Mouse (Mus musculus) heart, embryonic 13.5 days (tissue): ENCODE results near the gene Lhfpl2. TPM values are rescaled to one million over a fixed set of nuclear protein-coding genes. Genes with fewer than 3 reads are reported as not detected.
A peak's percentile ranks its signal among the peaks of the same experiment; 100 is the strongest.
"Not testable (repeated sequence)": the region's sequence is repeated elsewhere in the genome, so short reads cannot be mapped to it uniquely, and the experiment has no call there.

Experiments used
- ATAC-seq: fragments of 200-750 bp; cut with Nextera tagmentation; 2 replicates; pipeline ENCODE4 v1.8.0; 2017; ENCODE audit warnings: moderate TSS enrichment; ENCODE audit not compliant: insufficient number of reproducible peaks, low FRiP score, low TSS enrichment; ENCODE audit errors: extremely low read depth
- H3K27ac ChIP-seq: fragments of 300-500 bp; sonication (generic); replicated peaks from 2 replicates; pipeline ENCODE4 v1.5.1; 2015; ENCODE audit warnings: moderate library complexity, mild to moderate bottlenecking, inconsistent platforms
- H3K27me3 ChIP-seq: fragments of 300-500 bp; sonication (generic); replicated peaks from 2 replicates; pipeline ENCODE4 v1.6.1; 2015; ENCODE audit warnings: mild to moderate bottlenecking, inconsistent platforms
- H3K36me3 ChIP-seq: fragments of 300-500 bp; sonication (generic); 2 replicates; pipeline ENCODE4 v1.6.1; 2015; ENCODE audit warnings: mild to moderate bottlenecking, inconsistent platforms
- H3K4me1 ChIP-seq: fragments of 300-500 bp; sonication (generic); 2 replicates; pipeline ENCODE4 v1.6.1; 2015; ENCODE audit warnings: inconsistent platforms
- H3K4me2 ChIP-seq: fragments of 300-500 bp; sonication (generic); 2 replicates; pipeline ENCODE4 v1.6.1; 2015; ENCODE audit warnings: inconsistent platforms, mild to moderate bottlenecking, moderate library complexity
- H3K4me3 ChIP-seq: fragments of 300-500 bp; sonication (generic); 2 replicates; pipeline ENCODE4 v1.5.1; 2015; ENCODE audit warnings: moderate library complexity, mild to moderate bottlenecking, inconsistent platforms
- H3K9ac ChIP-seq: fragments of 300-500 bp; sonication (generic); 2 replicates; pipeline ENCODE4 v1.6.1; 2015; ENCODE audit warnings: inconsistent platforms, mild to moderate bottlenecking, moderate library complexity
- H3K9me3 ChIP-seq: fragments of 300-500 bp; sonication (generic); 2 replicates; pipeline ENCODE4 v1.6.1; 2016; ENCODE audit warnings: inconsistent platforms
- WGBS: fragments of 180-500 bp; shearing (Covaris S2); methylation state at CpG from one replicate; pipeline ENCODE4 v1.1.7; 2015; ENCODE audit warnings: mixed read lengths; 5-methylcytosine and 5-hydroxymethylcytosine counted together
- polyA plus RNA-seq: library from polyadenylated mRNA; unstranded; fragments of >200 nt; fragmentation: Nextera tagmentation; extraction: Ambion mirVana; gene quantifications from 2 replicates; pipeline ENCODE4 v1.2.1, GENCODE M21; 2015

The Lhfpl2 gene
- polyA plus RNA-seq, result 22.3 and 24.5 TPM in 2 replicates

GRCm38 (mm10) chr13:94057563-94058560 is at the start of gene Lhfpl2:
Gene Lhfpl2 (plus strand): TSS chr13:94057796.
- ATAC-seq, result peak; percentile 70
- H3K27me3 ChIP-seq, result no peaks in the 10 kb centered on the region
- H3K9ac ChIP-seq, result peak within 1 kb of the TSS; percentile 92
- peak within 1 kb of the TSS; percentile 72 for H3K4me2 ChIP-seq
- H3K9me3 ChIP-seq, result peaks cover 6% of the 10 kb centered on the region; the same call in 1 of the 2 replicates
- under 1% methylated on average over 85 of the region's 85 CpGs for WGBS
- H3K36me3 ChIP-seq, result 0 out of 2 replicates have a peak, but pooled peaks cover 4% of the 10 kb centered on the region
- H3K4me3 ChIP-seq, result peak within 1 kb of the TSS; percentile 79
- peak within 1 kb of the TSS; percentile 80 for H3K27ac ChIP-seq
- H3K4me1 ChIP-seq, result peaks cover 22% of the 10 kb centered on the region

GRCm38 (mm10) chr13:94011996-94012575 is 45.5 kb upstream of the Lhfpl2 start:
- no peaks in the 10 kb centered on the region for H3K9me3 ChIP-seq
- H3K4me3 ChIP-seq, result no peak overlapping the region
- H3K27ac ChIP-seq, result no peak overlapping the region
- no peaks in the 10 kb centered on the region for H3K36me3 ChIP-seq
- no peaks in the 10 kb centered on the region for H3K27me3 ChIP-seq
- no peaks in the 10 kb centered on the region for H3K4me1 ChIP-seq
- ATAC-seq, result no peak
- H3K4me2 ChIP-seq, result no peak overlapping the region
- no peak overlapping the region for H3K9ac ChIP-seq
- 73% methylated on average over 4 of the region's 4 CpGs for WGBS

GRCm38 (mm10) chr13:94013986-94014385 is 43.6 kb upstream of the Lhfpl2 start:
- Histone ChIP-seq H3K4me2 (no peak overlapping the region), H3K36me3 (no peaks in the 10 kb centered on the region), H3K27me3 (no peaks in the 10 kb centered on the region), H3K9me3 (no peaks in the 10 kb centered on the region), H3K9ac (no peak overlapping the region), H3K4me1 (no peaks in the 10 kb centered on the region), H3K4me3 (no peak overlapping the region), H3K27ac (no peak overlapping the region)
- no peak for ATAC-seq
- 66% methylated on average over 10 of the region's 10 CpGs for WGBS

GRCm38 (mm10) chr13:94024575-94024974 is 33.0 kb upstream of the Lhfpl2 start:
- WGBS, result 76% methylated on average over 9 of the region's 13 CpGs
- H3K27me3 ChIP-seq, H3K9ac ChIP-seq, H3K27ac ChIP-seq, H3K4me1 ChIP-seq, ATAC-seq, H3K4me3 ChIP-seq, H3K36me3 ChIP-seq, H3K4me2 ChIP-seq, H3K9me3 ChIP-seq: not testable (repeated sequence)

- Histone ChIP-seq H3K27ac (no peak overlapping the region), H3K27me3 (no peaks in the 10 kb centered on the region), H3K4me2 (no peak overlapping the region), H3K4me1 (no peaks in the 10 kb centered on the region), H3K4me3 (no peak overlapping the region), H3K9me3 (no peaks in the 10 kb centered on the region), H3K36me3 (no peaks in the 10 kb centered on the region), H3K9ac (no peak overlapping the region)
- 88% methylated on average over 10 of the region's 10 CpGs for WGBS
- no peak for ATAC-seq
Observed at GRCm38 (mm10) chr13:94029147-94029546, 28.4 kb upstream of the Lhfpl2 start.

- Histone ChIP-seq H3K4me3 (no peak overlapping the region), H3K4me1 (no peaks in the 10 kb centered on the region), H3K9ac (no peak overlapping the region), H3K4me2 (no peak overlapping the region), H3K27me3 (no peaks in the 10 kb centered on the region), H3K36me3 (no peaks in the 10 kb centered on the region), H3K27ac (no peak overlapping the region), H3K9me3 (no peaks in the 10 kb centered on the region)
- ATAC-seq, result no peak
- WGBS, result 82% methylated on average over 2 of the region's 2 CpGs
Observed at GRCm38 (mm10) chr13:94030551-94030950, 27.0 kb upstream of the Lhfpl2 start.

GRCm38 (mm10) chr13:94037313-94038051 is 20.1 kb upstream of the Lhfpl2 start:
- no peak overlapping the region for H3K9ac ChIP-seq
- H3K36me3 ChIP-seq, result no peaks in the 10 kb centered on the region
- H3K4me2 ChIP-seq, result peak overlapping the region; percentile 29
- no peaks in the 10 kb centered on the region for H3K9me3 ChIP-seq
- peak overlapping the region; percentile 82 for H3K27ac ChIP-seq
- peaks cover 26% of the 10 kb centered on the region for H3K4me1 ChIP-seq
- no peak overlapping the region for H3K4me3 ChIP-seq
- no peaks in the 10 kb centered on the region for H3K27me3 ChIP-seq
- 29% methylated on average over 6 of the region's 6 CpGs for WGBS
- ATAC-seq, result no peak

- Histone ChIP-seq H3K36me3 (no peaks in the 10 kb centered on the region), H3K27ac (peak overlapping the region; percentile 82), H3K4me2 (peak overlapping the region; percentile 29), H3K4me1 (peaks cover 26% of the 10 kb centered on the region), H3K9ac (no peak overlapping the region), H3K9me3 (no peaks in the 10 kb centered on the region), H3K27me3 (no peaks in the 10 kb centered on the region), H3K4me3 (no peak overlapping the region)
- 5% methylated on average over 2 of the region's 2 CpGs for WGBS
- no peak for ATAC-seq
Observed at GRCm38 (mm10) chr13:94038052-94038340, 19.6 kb upstream of the Lhfpl2 start.

GRCm38 (mm10) chr13:94050036-94050435 is 7.6 kb upstream of the Lhfpl2 start:
- no peaks in the 10 kb centered on the region for H3K9me3 ChIP-seq
- 61% methylated on average over 7 of the region's 7 CpGs for WGBS
- no peaks in the 10 kb centered on the region for H3K4me1 ChIP-seq
- ATAC-seq, result no peak
- no peak overlapping the region for H3K4me2 ChIP-seq
- no peaks in the 10 kb centered on the region for H3K27me3 ChIP-seq
- H3K9ac ChIP-seq, result no peak overlapping the region
- no peak overlapping the region for H3K4me3 ChIP-seq
- no peaks in the 10 kb centered on the region for H3K36me3 ChIP-seq
- no peak overlapping the region for H3K27ac ChIP-seq

- Histone ChIP-seq H3K9me3 (no peaks in the 10 kb centered on the region), H3K27ac (no peak overlapping the region), H3K27me3 (no peaks in the 10 kb centered on the region), H3K4me3 (no peak overlapping the region), H3K4me1 (no peaks in the 10 kb centered on the region), H3K36me3 (no peaks in the 10 kb centered on the region), H3K4me2 (no peak overlapping the region), H3K9ac (no peak overlapping the region)
- 79% methylated on average over 3 of the region's 3 CpGs for WGBS
- no peak for ATAC-seq
Observed at GRCm38 (mm10) chr13:94050782-94051181, 6.8 kb upstream of the Lhfpl2 start.

- H3K4me2 ChIP-seq, result peak overlapping the region; percentile 72
- H3K4me3 ChIP-seq, result peak overlapping the region; percentile 79
- peaks cover 6% of the 10 kb centered on the region; the same call in 1 of the 2 replicates for H3K9me3 ChIP-seq
- WGBS, result 4% methylated on average over 17 of the region's 17 CpGs
- ATAC-seq, result no peak
- peaks cover 16% of the 10 kb centered on the region for H3K4me1 ChIP-seq
- peak overlapping the region; percentile 80 for H3K27ac ChIP-seq
- H3K27me3 ChIP-seq, result no peaks in the 10 kb centered on the region
- H3K36me3 ChIP-seq, result 0 out of 2 replicates have a peak, but pooled peaks cover 4% of the 10 kb centered on the region
- peak overlapping the region; percentile 92 for H3K9ac ChIP-seq
Observed at GRCm38 (mm10) chr13:94057036-94057562, 497 bp upstream of the Lhfpl2 start.
